Mouse (Mus musculus) stomach, embryonic 15.5 days (tissue): ENCODE measurements around the gene Adarb1. TPM values are rescaled to one million over a fixed set of nuclear protein-coding genes. Genes with fewer than 3 reads are reported as not detected.

ENCODE experiments used
- ATAC-seq: fragments of 200-750 bp; cut with Nextera tagmentation; 2 replicates; pipeline ENCODE4 v1.8.0; 2017; ENCODE audit warnings: low read depth, moderate number of reproducible peaks, moderate TSS enrichment; ENCODE audit not compliant: insufficient read depth, low FRiP score
- H3K27ac ChIP-seq: fragments of 300-500 bp; sonication (generic); 2 replicates; pipeline ENCODE4 v1.5.1; 2015; ENCODE audit warnings: mild to moderate bottlenecking, inconsistent platforms
- H3K27me3 ChIP-seq: fragments of 300-500 bp; sonication (generic); replicated peaks from 2 replicates; pipeline ENCODE4 v1.6.1; 2015; ENCODE audit warnings: inconsistent platforms
- H3K36me3 ChIP-seq: fragments of 300-500 bp; sonication (generic); 2 replicates; pipeline ENCODE4 v1.6.1; 2015; ENCODE audit warnings: inconsistent platforms
- H3K4me1 ChIP-seq: fragments of 300-500 bp; sonication (generic); 2 replicates; pipeline ENCODE4 v1.6.1; 2015; ENCODE audit warnings: inconsistent platforms
- H3K4me2 ChIP-seq: fragments of 300-500 bp; sonication (generic); 2 replicates; pipeline ENCODE4 v1.6.1; 2015; ENCODE audit warnings: mild to moderate bottlenecking, inconsistent platforms
- H3K4me3 ChIP-seq: fragments of 300-500 bp; sonication (generic); replicated peaks from 2 replicates; pipeline ENCODE4 v1.5.1; 2015; ENCODE audit warnings: inconsistent platforms
- H3K9ac ChIP-seq: fragments of 300-500 bp; sonication (generic); 2 replicates; pipeline ENCODE4 v1.6.1; 2015; ENCODE audit warnings: inconsistent platforms
- H3K9me3 ChIP-seq: fragments of 300-500 bp; sonication (generic); 2 replicates; pipeline ENCODE4 v1.6.1; 2016; ENCODE audit warnings: inconsistent platforms
- WGBS: fragments of 180-500 bp; shearing (Covaris S2); methylation state at CpG from one replicate; pipeline ENCODE4 v1.1.7; 2015; 5-methylcytosine and 5-hydroxymethylcytosine counted together
- polyA plus RNA-seq: library from polyadenylated mRNA; unstranded; fragments of >200 nt; fragmentation: Nextera tagmentation; extraction: Ambion mirVana; gene quantifications from 2 replicates; pipeline ENCODE4 v1.2.1, GENCODE M21; 2015

Adarb1 gene
- polyA plus RNA-seq, 1 experiment from 2014 or later: 7.2 TPM

GRCm38 (mm10) chr10:77339871-77340341 lies 78.2 kb downstream of the Adarb1 start:
- no peaks in the 10 kb centered on the region for H3K4me1 ChIP-seq
- H3K9ac ChIP-seq: no peak overlapping the region; the same call in 1 of the 2 replicates
- no peaks in the 10 kb centered on the region for H3K9me3 ChIP-seq
- ATAC-seq: no peak
- H3K36me3 ChIP-seq: no peaks in the 10 kb centered on the region
- H3K4me3 ChIP-seq: peak overlapping the region; percentile 19
- no peaks in the 10 kb centered on the region for H3K27me3 ChIP-seq
- H3K27ac ChIP-seq: no peak overlapping the region
- H3K4me2 ChIP-seq: peak overlapping the region; percentile 56
- 20% methylated on average over 18 of the region's 18 CpGs for WGBS

GRCm38 (mm10) chr10:77333518-77333917 lies 84.6 kb downstream of the Adarb1 start:
- Histone ChIP-seq H3K4me2 (no peak overlapping the region), H3K9me3 (no peaks in the 10 kb centered on the region), H3K27me3 (no peaks in the 10 kb centered on the region), H3K27ac (no peak overlapping the region), H3K4me3 (no peak overlapping the region), H3K9ac (no peak overlapping the region), H3K36me3 (no peaks in the 10 kb centered on the region), H3K4me1 (no peaks in the 10 kb centered on the region; the same call in 1 of the 2 replicates)
- 43% methylated on average over 9 of the region's 9 CpGs for WGBS
- ATAC-seq: no peak

- Histone ChIP-seq H3K9ac (no peak overlapping the region), H3K27me3 (no peaks in the 10 kb centered on the region), H3K4me1 (no peaks in the 10 kb centered on the region; the same call in 1 of the 2 replicates), H3K27ac (no peak overlapping the region), H3K36me3 (no peaks in the 10 kb centered on the region), H3K4me2 (no peak overlapping the region), H3K9me3 (no peaks in the 10 kb centered on the region), H3K4me3 (no peak overlapping the region)
- WGBS: 68% methylated on average over 11 of the region's 11 CpGs
- no peak for ATAC-seq
These were observed 88.5 kb downstream of the Adarb1 start for GRCm38 (mm10) chr10:77329446-77330094.

GRCm38 (mm10) chr10:77324716-77325115 lies 93.4 kb downstream of the Adarb1 start:
- 83% methylated on average over 6 of the region's 6 CpGs for WGBS
- H3K36me3 ChIP-seq: no peaks in the 10 kb centered on the region
- H3K4me3 ChIP-seq: no peak overlapping the region
- no peaks in the 10 kb centered on the region for H3K27me3 ChIP-seq
- no peak overlapping the region for H3K9ac ChIP-seq
- H3K9me3 ChIP-seq: no peaks in the 10 kb centered on the region
- H3K27ac ChIP-seq: no peak overlapping the region
- no peak for ATAC-seq
- no peaks in the 10 kb centered on the region for H3K4me1 ChIP-seq
- no peak overlapping the region for H3K4me2 ChIP-seq

GRCm38 (mm10) chr10:77321611-77322010 lies 96.5 kb downstream of the Adarb1 start:
- Histone ChIP-seq H3K4me3 (no peak overlapping the region), H3K27ac (no peak overlapping the region), H3K9ac (no peak overlapping the region), H3K4me1 (no peaks in the 10 kb centered on the region), H3K4me2 (no peak overlapping the region), H3K9me3 (no peaks in the 10 kb centered on the region), H3K27me3 (no peaks in the 10 kb centered on the region), H3K36me3 (no peaks in the 10 kb centered on the region)
- WGBS: 92% methylated on average over 8 of the region's 8 CpGs
- no peak for ATAC-seq

GRCm38 (mm10) chr10:77321001-77321400 lies 97.1 kb downstream of the Adarb1 start:
- Histone ChIP-seq H3K27ac (no peak overlapping the region), H3K27me3 (no peaks in the 10 kb centered on the region), H3K4me2 (no peak overlapping the region), H3K36me3 (no peaks in the 10 kb centered on the region), H3K4me1 (no peaks in the 10 kb centered on the region), H3K4me3 (no peak overlapping the region), H3K9ac (no peak overlapping the region), H3K9me3 (no peaks in the 10 kb centered on the region)
- WGBS: 64% methylated on average over 1 of the region's 1 CpGs
- no peak for ATAC-seq

GRCm38 (mm10) chr10:77315682-77316081 lies 102.4 kb downstream of the Adarb1 start:
- H3K4me2 ChIP-seq: no peak overlapping the region
- H3K36me3 ChIP-seq: no peaks in the 10 kb centered on the region
- no peaks in the 10 kb centered on the region for H3K27me3 ChIP-seq
- no peak overlapping the region for H3K9ac ChIP-seq
- H3K27ac ChIP-seq: no peak overlapping the region
- WGBS: 65% methylated on average over 2 of the region's 2 CpGs
- ATAC-seq: no peak
- no peaks in the 10 kb centered on the region for H3K4me1 ChIP-seq
- no peaks in the 10 kb centered on the region for H3K9me3 ChIP-seq
- no peak overlapping the region for H3K4me3 ChIP-seq

- Histone ChIP-seq H3K27me3 (no peaks in the 10 kb centered on the region), H3K36me3 (no peaks in the 10 kb centered on the region), H3K4me3 (no peak overlapping the region), H3K9ac (no peak overlapping the region), H3K4me2 (no peak overlapping the region), H3K4me1 (no peaks in the 10 kb centered on the region), H3K9me3 (no peaks in the 10 kb centered on the region), H3K27ac (no peak overlapping the region)
- WGBS: 58% methylated on average over 9 of the region's 9 CpGs
- no peak for ATAC-seq
These were observed 103.3 kb downstream of the Adarb1 start for GRCm38 (mm10) chr10:77314711-77315266.

GRCm38 (mm10) chr10:77308978-77309377 lies 109.1 kb downstream of the Adarb1 start:
- Histone ChIP-seq H3K9me3 (no peaks in the 10 kb centered on the region), H3K4me1 (no peaks in the 10 kb centered on the region), H3K36me3 (no peaks in the 10 kb centered on the region), H3K9ac (no peak overlapping the region), H3K4me3 (no peak overlapping the region), H3K4me2 (no peak overlapping the region), H3K27me3 (no peaks in the 10 kb centered on the region), H3K27ac (no peak overlapping the region)
- ATAC-seq: no peak
- 56% methylated on average over 10 of the region's 10 CpGs for WGBS

GRCm38 (mm10) chr10:77305766-77306165 lies 112.3 kb downstream of the Adarb1 start:
- H3K36me3 ChIP-seq: no peaks in the 10 kb centered on the region
- no peaks in the 10 kb centered on the region for H3K27me3 ChIP-seq
- no peak overlapping the region for H3K4me2 ChIP-seq
- WGBS: 75% methylated on average over 8 of the region's 8 CpGs
- ATAC-seq: no peak
- H3K4me1 ChIP-seq: no peaks in the 10 kb centered on the region
- H3K27ac ChIP-seq: no peak overlapping the region
- no peaks in the 10 kb centered on the region for H3K9me3 ChIP-seq
- no peak overlapping the region for H3K4me3 ChIP-seq
- no peak overlapping the region for H3K9ac ChIP-seq

GRCm38 (mm10) chr10:77304840-77305533 lies 113.1 kb downstream of the Adarb1 start:
- H3K27ac ChIP-seq: no peak overlapping the region
- no peak overlapping the region for H3K9ac ChIP-seq
- ATAC-seq: no peak
- no peak overlapping the region for H3K4me2 ChIP-seq
- no peaks in the 10 kb centered on the region for H3K27me3 ChIP-seq
- no peak overlapping the region for H3K4me3 ChIP-seq
- H3K9me3 ChIP-seq: no peaks in the 10 kb centered on the region
- H3K4me1 ChIP-seq: no peaks in the 10 kb centered on the region
- 52% methylated on average over 4 of the region's 4 CpGs for WGBS
- H3K36me3 ChIP-seq: no peaks in the 10 kb centered on the region

- ATAC-seq: no peak
- Histone ChIP-seq H3K36me3 (no peaks in the 10 kb centered on the region), H3K27ac (no peak overlapping the region), H3K27me3 (no peaks in the 10 kb centered on the region), H3K9me3 (no peaks in the 10 kb centered on the region), H3K4me3 (no peak overlapping the region), H3K9ac (no peak overlapping the region), H3K4me2 (no peak overlapping the region), H3K4me1 (no peaks in the 10 kb centered on the region)
- WGBS: 88% methylated on average over 3 of the region's 3 CpGs
These were observed 113.7 kb downstream of the Adarb1 start for GRCm38 (mm10) chr10:77304362-77304761.
